Mouse (Mus musculus): ENCODE results near the gene Dhx32. TPM values are rescaled to one million over a fixed set of nuclear protein-coding genes. Genes with fewer than 3 reads are reported as not detected.

Dhx32 gene
- polyA plus RNA-seq, 1 experiment = 20.8 TPM

DNA sequence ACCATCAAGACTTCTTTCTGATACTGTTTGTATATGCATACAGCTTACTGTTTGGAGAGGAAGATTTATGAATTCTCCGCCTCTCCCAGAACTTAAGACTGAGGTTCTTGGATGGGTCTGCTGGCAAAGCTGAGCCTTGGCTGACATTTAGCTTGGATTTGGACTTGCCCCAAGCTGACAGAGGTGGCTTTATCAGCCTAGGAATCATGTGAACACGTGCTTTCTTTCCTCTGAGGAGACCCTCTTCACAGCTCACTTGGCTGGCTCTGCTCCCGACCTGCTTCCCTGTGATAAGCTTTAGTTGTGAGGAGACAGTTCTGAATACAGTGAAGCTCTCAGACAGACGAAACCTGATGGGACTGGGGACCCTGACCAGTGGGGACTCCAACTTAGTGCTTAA lies 38.9 kb downstream of the Dhx32 start:
- 89% methylated on average over 4 of the region's 4 CpGs for WGBS
- Histone ChIP-seq H3K36me3 (ENCODE audit: control insufficient read depth, insufficient read depth, low read length) (peaks cover 10% of the 10 kb centered on the region), H3K27ac (ENCODE audit: control insufficient read depth, insufficient read depth, low read length) (no peak overlapping the region)

GRCm38 (mm10) chr7:133742530-133743325 lies 39.8 kb downstream of the Dhx32 start:
- Histone ChIP-seq H3K4me1 (replicated peaks; ENCODE audit: control insufficient read depth, insufficient read depth, low read length) (no peaks in the 10 kb centered on the region), H3K36me3 (ENCODE audit: control insufficient read depth, insufficient read depth, low read length) (peaks cover 2% of the 10 kb centered on the region), H3K27ac (ENCODE audit: control insufficient read depth, insufficient read depth, low read length) (no peak overlapping the region), H3K4me3 (ENCODE audit: control insufficient read depth, insufficient read depth, low read length) (no peak overlapping the region), H3K27me3 (ENCODE audit: control insufficient read depth, insufficient read depth, low read length) (no peaks in the 10 kb centered on the region)
- TF ChIP-seq CTCF (IDR thresholded peaks at IDR 0.05; ENCODE audit: borderline replicate concordance, control insufficient read depth, extremely low read depth, insufficient read depth, low read length, poor library complexity) (no peak), POLR2A (IDR thresholded peaks at IDR 0.05; ENCODE audit: control insufficient read depth, extremely low read depth, insufficient read depth, low read length, poor library complexity) (no peak)
- DNase-seq = no peak
- 97% methylated on average over 12 of the region's 12 CpGs for WGBS

More for the DNA sequence above, 38.9 kb downstream of the Dhx32 start:
- H3K4me3 ChIP-seq (ENCODE audit: control insufficient read depth, insufficient read depth, low read length) = no peak overlapping the region
- DNase-seq = no peak
- no peaks in the 10 kb centered on the region for H3K27me3 ChIP-seq (ENCODE audit: control insufficient read depth, insufficient read depth, low read length)
- TF ChIP-seq CTCF (IDR thresholded peaks at IDR 0.05; ENCODE audit: borderline replicate concordance, control insufficient read depth, extremely low read depth, insufficient read depth, low read length, poor library complexity) (no peak), POLR2A (IDR thresholded peaks at IDR 0.05; ENCODE audit: control insufficient read depth, extremely low read depth, insufficient read depth, low read length, poor library complexity) (no peak)
- no peaks in the 10 kb centered on the region for H3K4me1 ChIP-seq (replicated peaks; ENCODE audit: control insufficient read depth, insufficient read depth, low read length)

DNA sequence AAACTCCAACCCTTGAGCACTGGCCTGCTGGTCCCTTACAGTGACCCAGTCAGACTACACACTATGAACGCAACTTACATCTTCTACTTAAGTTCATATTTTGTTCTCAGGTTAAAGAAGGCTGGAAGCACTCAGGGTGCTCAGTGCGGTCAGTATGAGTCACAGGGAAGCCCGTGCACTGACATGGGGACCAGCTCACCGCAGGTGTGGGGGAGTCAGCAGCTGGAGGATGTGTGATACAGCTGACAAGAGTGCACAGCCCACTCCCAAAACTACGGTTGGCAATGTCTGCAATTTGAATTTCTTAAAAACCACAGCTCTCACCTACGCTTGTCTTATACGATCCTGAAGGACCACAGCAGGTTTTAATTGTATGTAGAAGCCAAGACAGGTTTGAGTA lies 42.0 kb downstream of the Dhx32 start:
- DNase-seq = no peak
- Histone ChIP-seq H3K4me3 (ENCODE audit: control insufficient read depth, insufficient read depth, low read length) (no peak overlapping the region), H3K27ac (ENCODE audit: control insufficient read depth, insufficient read depth, low read length) (no peak overlapping the region), H3K4me1 (replicated peaks; ENCODE audit: control insufficient read depth, insufficient read depth, low read length) (no peaks in the 10 kb centered on the region), H3K36me3 (ENCODE audit: control insufficient read depth, insufficient read depth, low read length) (no peaks in the 10 kb centered on the region; the same call in 1 of the 2 replicates), H3K27me3 (ENCODE audit: control insufficient read depth, insufficient read depth, low read length) (no peaks in the 10 kb centered on the region)
- WGBS = 82% methylated on average over 7 of the region's 7 CpGs
- TF ChIP-seq CTCF (IDR thresholded peaks at IDR 0.05; ENCODE audit: borderline replicate concordance, control insufficient read depth, extremely low read depth, insufficient read depth, low read length, poor library complexity) (no peak), POLR2A (IDR thresholded peaks at IDR 0.05; ENCODE audit: control insufficient read depth, extremely low read depth, insufficient read depth, low read length, poor library complexity) (no peak)

DNA sequence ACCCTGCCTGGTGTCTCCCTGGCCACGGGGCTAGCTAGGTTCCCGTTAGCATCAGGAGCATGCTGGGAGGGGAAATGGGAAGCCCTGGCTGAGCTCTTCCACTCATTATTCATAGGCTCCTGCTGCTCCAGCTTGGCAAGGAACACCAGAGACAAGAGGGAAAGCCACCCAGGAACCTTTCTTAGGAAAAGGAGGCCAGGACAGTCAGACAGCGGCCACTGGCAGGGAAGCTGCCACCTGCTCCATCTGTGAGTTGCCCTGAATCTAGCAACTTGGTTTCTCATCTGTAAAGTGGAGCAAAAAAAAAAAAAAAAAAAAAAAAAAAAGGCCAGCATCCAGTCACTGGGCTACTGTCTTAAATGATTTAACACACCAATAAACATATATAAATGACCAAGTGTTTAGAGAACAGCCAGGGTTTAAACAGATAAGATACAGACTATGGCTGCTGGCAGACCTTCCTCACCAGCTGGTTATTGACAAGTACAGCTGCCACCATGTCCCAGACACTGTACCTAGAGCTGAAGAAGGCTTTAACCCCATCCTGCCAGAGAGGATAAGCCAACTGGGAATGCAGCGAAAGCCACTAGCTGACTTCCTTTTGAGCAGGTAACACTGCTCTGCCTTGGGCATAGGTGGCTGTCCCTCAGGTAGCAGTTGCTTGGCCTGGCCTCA lies 50.4 kb downstream of the Dhx32 start:
- DNase-seq = no peak
- no peaks in the 10 kb centered on the region for H3K27me3 ChIP-seq (ENCODE audit: control insufficient read depth, insufficient read depth, low read length)
- H3K36me3 ChIP-seq (ENCODE audit: control insufficient read depth, insufficient read depth, low read length) = peaks cover 5% of the 10 kb centered on the region
- no peak for TF ChIP-seq POLR2A (IDR thresholded peaks at IDR 0.05; ENCODE audit: control insufficient read depth, extremely low read depth, insufficient read depth, low read length, poor library complexity)
- no peak for TF ChIP-seq CTCF (IDR thresholded peaks at IDR 0.05; ENCODE audit: borderline replicate concordance, control insufficient read depth, extremely low read depth, insufficient read depth, low read length, poor library complexity)
- WGBS = 94% methylated on average over 4 of the region's 4 CpGs
- H3K27ac ChIP-seq (ENCODE audit: control insufficient read depth, insufficient read depth, low read length) = no peak overlapping the region
- H3K4me3 ChIP-seq (ENCODE audit: control insufficient read depth, insufficient read depth, low read length) = no peak overlapping the region
- H3K4me1 ChIP-seq (replicated peaks; ENCODE audit: control insufficient read depth, insufficient read depth, low read length) = no peaks in the 10 kb centered on the region

DNA sequence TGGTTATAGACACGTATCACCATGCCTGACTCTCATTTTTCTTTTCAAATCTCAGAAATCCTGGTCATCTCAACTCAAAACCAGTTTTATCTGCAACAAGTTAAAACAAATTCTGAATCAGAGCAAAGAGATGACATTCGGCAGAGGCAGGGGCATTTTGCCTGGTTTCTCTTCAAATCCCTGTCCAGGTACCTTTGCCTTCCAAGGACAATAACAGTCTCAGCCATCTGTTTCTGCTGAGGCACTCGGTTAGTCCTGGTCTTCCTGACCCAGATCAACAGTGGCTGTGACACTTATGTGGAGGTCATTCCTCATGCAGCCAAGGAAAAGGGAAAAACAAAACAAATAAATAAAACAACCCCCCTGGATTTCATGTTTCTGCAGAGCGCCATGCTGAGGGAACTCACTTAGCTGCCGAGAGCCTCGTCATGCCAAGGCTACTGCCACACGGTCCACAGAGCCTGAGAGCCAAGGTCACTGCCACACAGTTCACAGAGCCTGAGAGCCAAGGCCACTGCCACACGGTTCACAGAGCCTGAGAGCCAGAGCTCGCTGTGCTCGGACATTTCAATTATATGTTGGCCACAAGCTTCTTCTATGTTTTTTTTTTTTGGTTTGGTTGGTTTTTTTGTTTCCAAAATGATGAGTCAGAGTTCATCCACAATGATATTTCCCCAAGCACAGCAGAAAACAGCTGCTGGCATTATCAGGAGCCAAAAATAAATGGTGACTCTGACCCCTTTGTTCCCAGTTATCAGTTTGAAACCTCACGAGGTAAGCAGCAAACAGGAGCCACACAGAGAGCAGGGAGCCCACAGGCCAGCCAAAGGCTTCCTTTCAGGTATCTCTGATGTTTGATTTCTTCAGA lies 52.0 kb downstream of the Dhx32 start:
- H3K4me3 ChIP-seq (ENCODE audit: control insufficient read depth, insufficient read depth, low read length) = no peak overlapping the region
- H3K4me1 ChIP-seq (replicated peaks; ENCODE audit: control insufficient read depth, insufficient read depth, low read length) = no peaks in the 10 kb centered on the region
- no peak for DNase-seq
- H3K27ac ChIP-seq (ENCODE audit: control insufficient read depth, insufficient read depth, low read length) = no peak overlapping the region
- peaks cover 5% of the 10 kb centered on the region for H3K36me3 ChIP-seq (ENCODE audit: control insufficient read depth, insufficient read depth, low read length)
- WGBS = 85% methylated on average over 11 of the region's 11 CpGs
- H3K27me3 ChIP-seq (ENCODE audit: control insufficient read depth, insufficient read depth, low read length) = no peaks in the 10 kb centered on the region
- TF ChIP-seq POLR2A (IDR thresholded peaks at IDR 0.05; ENCODE audit: control insufficient read depth, extremely low read depth, insufficient read depth, low read length, poor library complexity) (no peak), CTCF (IDR thresholded peaks at IDR 0.05; ENCODE audit: borderline replicate concordance, control insufficient read depth, extremely low read depth, insufficient read depth, low read length, poor library complexity) (no peak)

DNA sequence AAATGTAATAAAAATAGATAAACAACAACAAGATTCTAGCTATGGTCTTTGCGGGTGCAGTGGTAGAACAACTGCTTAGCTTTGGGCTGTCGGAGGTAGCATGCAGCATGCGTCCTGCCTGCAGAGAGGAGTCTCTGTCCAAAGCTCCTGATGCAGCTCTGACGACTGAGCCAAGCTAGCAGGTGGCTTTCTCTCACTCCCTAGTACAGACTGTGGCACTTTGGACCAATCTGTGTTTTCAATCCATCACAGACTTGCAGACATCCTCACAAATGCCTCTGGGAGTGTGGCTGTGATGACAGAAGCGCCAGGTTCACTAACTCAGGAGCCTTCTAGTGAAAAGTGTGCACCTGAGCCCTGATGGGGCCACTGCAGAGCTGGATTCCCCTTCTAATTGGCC lies 53.2 kb downstream of the Dhx32 start:
- DNase-seq = no peak
- 97% methylated on average over 5 of the region's 5 CpGs for WGBS
- no peak overlapping the region for H3K4me3 ChIP-seq (ENCODE audit: control insufficient read depth, insufficient read depth, low read length)
- no peak overlapping the region for H3K27ac ChIP-seq (ENCODE audit: control insufficient read depth, insufficient read depth, low read length)
- no peaks in the 10 kb centered on the region for H3K27me3 ChIP-seq (ENCODE audit: control insufficient read depth, insufficient read depth, low read length)
- H3K36me3 ChIP-seq (ENCODE audit: control insufficient read depth, insufficient read depth, low read length) = peaks cover 8% of the 10 kb centered on the region
- H3K4me1 ChIP-seq (replicated peaks; ENCODE audit: control insufficient read depth, insufficient read depth, low read length) = no peaks in the 10 kb centered on the region
- TF ChIP-seq CTCF (IDR thresholded peaks at IDR 0.05; ENCODE audit: borderline replicate concordance, control insufficient read depth, extremely low read depth, insufficient read depth, low read length, poor library complexity) = no peak
- TF ChIP-seq POLR2A (IDR thresholded peaks at IDR 0.05; ENCODE audit: control insufficient read depth, extremely low read depth, insufficient read depth, low read length, poor library complexity) = no peak

All from thymus, adult 2 months (tissue).